Mouse (Mus musculus) gastrocnemius, adult 18-20 months (tissue): Measurements from ENCODE around the gene Ank2. TPM values are rescaled to one million over a fixed set of nuclear protein-coding genes. Genes with fewer than 3 reads are reported as not detected.

Source experiments
- DNase-seq: peaks from one replicate; pipeline ENCODE4 v3.0.0; 2021; ENCODE audit warnings: low spot score
- total RNA-seq, 2 experiments: library from RNA; stranded (reverse); gene quantifications; 2 replicates each; pipeline ENCODE4 v1.2.3; 2021

The Ank2 gene
- total RNA-seq, 2 experiments from 2014 or later: 91.2 to 119 TPM

- DNase-seq: no peak
These were observed 460.6 kb downstream of the Ank2 start for GRCm38 (mm10) chr3:127038570-127038969.

GRCm38 (mm10) chr3:127036118-127036517 is 463.0 kb downstream of the Ank2 start:
- DNase-seq: no peak

- DNase-seq: no peak
These were observed 463.6 kb downstream of the Ank2 start for GRCm38 (mm10) chr3:127035540-127035939.

- no peak for DNase-seq
These were observed 464.2 kb downstream of the Ank2 start for GRCm38 (mm10) chr3:127034983-127035382.

- no peak for DNase-seq
These were observed 475.2 kb downstream of the Ank2 start for GRCm38 (mm10) chr3:127023992-127024391.

GRCm38 (mm10) chr3:127020167-127020566 is 479.0 kb downstream of the Ank2 start:
- no peak for DNase-seq

GRCm38 (mm10) chr3:127019728-127020127 is 479.4 kb downstream of the Ank2 start:
- DNase-seq: no peak

GRCm38 (mm10) chr3:127019109-127019508 is 480.0 kb downstream of the Ank2 start:
- peak; percentile 44 for DNase-seq

- DNase-seq: no peak
These were observed 481.6 kb downstream of the Ank2 start for GRCm38 (mm10) chr3:127017523-127017922.

GRCm38 (mm10) chr3:127015596-127015995 is 483.6 kb downstream of the Ank2 start:
- no peak for DNase-seq

- no peak for DNase-seq
These were observed 484.0 kb downstream of the Ank2 start for GRCm38 (mm10) chr3:127015175-127015574.

- no peak for DNase-seq
These were observed 485.2 kb downstream of the Ank2 start for GRCm38 (mm10) chr3:127013976-127014375.

GRCm38 (mm10) chr3:127012525-127012924 is 486.6 kb downstream of the Ank2 start:
- DNase-seq: peak; percentile 46

- no peak for DNase-seq
These were observed 493.1 kb downstream of the Ank2 start for GRCm38 (mm10) chr3:127005898-127006673.

- peak; percentile 52 for DNase-seq
These were observed 494.1 kb downstream of the Ank2 start for GRCm38 (mm10) chr3:127004860-127005633.

GRCm38 (mm10) chr3:127003946-127004345 is 495.2 kb downstream of the Ank2 start:
- DNase-seq: no peak

GRCm38 (mm10) chr3:126998742-126999112 is 500.4 kb downstream of the Ank2 start:
- no peak for DNase-seq

- peak; percentile 48 for DNase-seq
These were observed 501.0 kb downstream of the Ank2 start for GRCm38 (mm10) chr3:126998008-126998741.

GRCm38 (mm10) chr3:126997391-126998007 is 501.7 kb downstream of the Ank2 start:
- DNase-seq: no peak

GRCm38 (mm10) chr3:126996721-126997120 is 502.4 kb downstream of the Ank2 start:
- no peak for DNase-seq

GRCm38 (mm10) chr3:126995970-126996369 is 503.2 kb downstream of the Ank2 start:
- DNase-seq: no peak

- no peak for DNase-seq
These were observed 505.0 kb downstream of the Ank2 start for GRCm38 (mm10) chr3:126994149-126994548.
